Mouse (Mus musculus) heart, embryonic 16.5 days (tissue): ENCODE measurements around the gene Pgap1. TPM values are rescaled to one million over a fixed set of nuclear protein-coding genes. Genes with fewer than 3 reads are reported as not detected.

Source experiments
- ATAC-seq: fragments of 200-750 bp; cut with Nextera tagmentation; replicated peaks from 2 replicates; pipeline ENCODE4 v1.8.0; 2017; ENCODE audit warnings: moderate number of reproducible peaks; ENCODE audit not compliant: insufficient read depth, low FRiP score; ENCODE audit errors: extremely low read depth
- H3K27ac ChIP-seq: fragments of 300-500 bp; sonication (generic); 2 replicates; pipeline ENCODE4 v1.5.1; 2014; ENCODE audit warnings: mild to moderate bottlenecking, low read length, control low read depth, moderate library complexity
- H3K27me3 ChIP-seq: fragments of 300-500 bp; sonication (generic); 2 replicates; pipeline ENCODE4 v1.6.1; 2014; ENCODE audit warnings: low read length, mixed read lengths; ENCODE audit not compliant: control insufficient read depth, insufficient read depth
- H3K36me3 ChIP-seq: fragments of 300-500 bp; sonication (generic); 2 replicates; pipeline ENCODE4 v1.6.1; 2014; ENCODE audit not compliant: control insufficient read depth, insufficient read depth
- H3K4me1 ChIP-seq: fragments of 300-500 bp; sonication (generic); 2 replicates; pipeline ENCODE4 v1.6.1; 2014; ENCODE audit warnings: low read length, mixed read lengths; ENCODE audit not compliant: control insufficient read depth, insufficient read depth
- H3K4me2 ChIP-seq: fragments of 300-500 bp; sonication (generic); 2 replicates; pipeline ENCODE4 v1.6.1; 2014; ENCODE audit warnings: low read depth, mild to moderate bottlenecking, control low read depth, low read length
- H3K4me3 ChIP-seq: fragments of 300-500 bp; sonication (generic); 2 replicates; pipeline ENCODE4 v1.5.1; 2014; ENCODE audit warnings: mild to moderate bottlenecking, control low read depth, low read length
- H3K9ac ChIP-seq: fragments of 300-500 bp; sonication (generic); 2 replicates; pipeline ENCODE4 v1.6.1; 2014; ENCODE audit warnings: low read length, control low read depth
- H3K9me3 ChIP-seq: fragments of 300-500 bp; sonication (generic); replicated peaks from 2 replicates; pipeline ENCODE4 v1.6.1; 2016; ENCODE audit warnings: low read length; ENCODE audit not compliant: control insufficient read depth
- WGBS: fragments of 180-500 bp; shearing (Covaris S2); extraction: QIAGEN DNeasy Blood & Tissue Kit; methylation state at CpG from one replicate; pipeline ENCODE4 v1.1.7; 2014; 5-methylcytosine and 5-hydroxymethylcytosine counted together
- polyA plus RNA-seq: library from polyadenylated mRNA; unstranded; fragments of >200 nt; fragmentation: Nextera tagmentation; extraction: Ambion mirVana; gene quantifications from 2 replicates; pipeline ENCODE4 v1.2.1, GENCODE M21; 2015

The Pgap1 gene
- polyA plus RNA-seq, 1 experiment from 2014 or later: 2.7 TPM

DNA sequence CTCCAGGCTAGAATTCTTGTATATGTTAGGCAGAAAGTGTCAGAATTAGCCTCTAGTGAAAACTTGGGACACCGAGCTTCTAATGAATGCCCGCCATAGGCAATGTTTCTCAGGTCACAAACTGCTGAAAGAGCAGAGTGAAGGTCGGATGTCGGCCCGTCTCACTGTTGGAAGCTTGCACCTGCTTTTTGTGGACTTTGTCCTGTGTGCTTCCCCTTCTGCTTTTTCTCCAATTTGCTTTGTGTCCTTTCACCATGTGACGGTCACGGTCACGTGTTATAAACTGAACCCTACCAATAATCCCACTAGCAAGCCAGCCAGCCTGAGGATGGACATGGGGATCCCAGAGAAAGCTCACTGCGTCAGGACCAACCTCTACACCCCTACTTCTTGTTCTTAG, 12.3 kb downstream of the Pgap1 start:
- H3K36me3 ChIP-seq: 0 out of 2 replicates have a peak, but pooled peaks cover 2% of the 10 kb centered on the region
- no peaks in the 10 kb centered on the region for H3K4me1 ChIP-seq
- H3K27ac ChIP-seq: no peak overlapping the region
- H3K4me3 ChIP-seq: no peak overlapping the region
- no peaks in the 10 kb centered on the region for H3K9me3 ChIP-seq
- no peak overlapping the region for H3K4me2 ChIP-seq
- no peaks in the 10 kb centered on the region for H3K27me3 ChIP-seq
- H3K9ac ChIP-seq: no peak overlapping the region
- no peak for ATAC-seq
- 96% methylated on average over 9 of the region's 9 CpGs for WGBS

DNA sequence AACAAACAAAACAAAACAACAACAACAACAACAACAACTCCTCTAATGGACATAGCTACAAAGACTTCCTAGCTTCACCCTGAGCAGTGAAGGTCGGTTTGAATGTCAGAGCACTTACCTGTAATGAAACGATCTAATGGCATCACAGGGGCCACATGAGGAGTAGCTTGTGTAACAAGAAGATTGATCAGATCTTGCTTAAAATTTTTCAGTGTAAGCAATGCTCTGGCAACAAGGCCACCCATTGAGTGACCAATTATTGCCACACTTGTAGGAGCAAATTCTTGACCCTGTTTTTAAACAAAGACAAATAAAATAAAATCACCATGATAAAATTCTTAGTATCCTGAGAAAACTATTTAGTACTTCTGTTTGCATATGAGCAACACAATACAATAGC, 14.6 kb downstream of the Pgap1 start:
- no peak for ATAC-seq
- WGBS: 80% methylated on average over 2 of the region's 2 CpGs

DNA sequence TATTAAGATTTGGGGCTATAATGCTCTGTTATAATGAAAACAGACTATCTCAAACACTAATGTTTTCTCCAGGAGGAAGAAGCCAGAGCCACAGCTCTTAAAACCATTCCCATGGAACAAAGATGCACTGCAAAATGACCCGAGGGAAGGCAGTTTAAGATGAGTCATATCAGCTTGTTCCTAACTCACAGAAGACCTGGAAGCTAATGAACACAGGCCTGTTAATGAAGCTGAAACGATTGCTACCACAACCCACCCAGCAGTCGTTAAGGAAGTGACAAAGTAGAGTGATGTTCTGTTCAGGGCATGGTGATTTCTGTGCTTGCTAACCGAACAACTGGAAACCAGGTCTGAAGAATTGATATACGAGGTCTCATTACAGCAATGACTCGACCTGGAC, 26.3 kb downstream of the Pgap1 start:
- no peak overlapping the region for H3K27ac ChIP-seq
- WGBS: 72% methylated on average over 6 of the region's 6 CpGs
- ATAC-seq: no peak

More for the DNA sequence above, 14.6 kb downstream of the Pgap1 start:
- H3K9ac ChIP-seq: no peak overlapping the region
- no peaks in the 10 kb centered on the region for H3K4me1 ChIP-seq
- no peaks in the 10 kb centered on the region; the same call in 1 of the 2 replicates for H3K9me3 ChIP-seq
- no peak overlapping the region for H3K4me2 ChIP-seq
- peaks cover 8% of the 10 kb centered on the region for H3K36me3 ChIP-seq
- no peak overlapping the region for H3K27ac ChIP-seq
- H3K4me3 ChIP-seq: no peak overlapping the region
- H3K27me3 ChIP-seq: no peaks in the 10 kb centered on the region

DNA sequence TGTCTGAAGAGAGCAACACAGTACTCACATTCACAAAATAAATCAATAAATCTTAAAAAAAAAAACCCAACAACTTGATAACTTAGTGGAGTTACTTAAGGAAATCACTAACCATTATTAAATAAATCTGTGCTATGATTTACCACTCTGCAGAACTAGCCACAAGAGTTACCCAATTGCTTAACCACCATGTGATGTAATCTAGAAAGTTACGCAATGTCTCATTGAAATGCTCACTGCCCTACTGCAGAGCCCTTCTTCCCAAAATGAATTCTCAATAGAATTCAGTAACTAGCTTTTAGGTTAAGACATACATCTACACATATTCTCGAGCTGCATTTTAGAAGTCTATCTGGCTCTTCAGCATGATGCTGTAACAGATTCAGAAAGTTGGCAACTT, 33.8 kb downstream of the Pgap1 start:
- ATAC-seq: no peak
- H3K4me3 ChIP-seq: no peak overlapping the region
- H3K9me3 ChIP-seq: no peaks in the 10 kb centered on the region
- H3K4me2 ChIP-seq: no peak overlapping the region
- WGBS: 80% methylated on average over 2 of the region's 2 CpGs
- H3K4me1 ChIP-seq: no peaks in the 10 kb centered on the region
- H3K9ac ChIP-seq: no peak overlapping the region
- no peaks in the 10 kb centered on the region for H3K27me3 ChIP-seq
- H3K36me3 ChIP-seq: 0 out of 2 replicates have a peak, but pooled peaks cover 3% of the 10 kb centered on the region
- H3K27ac ChIP-seq: no peak overlapping the region

More for the DNA sequence above, 26.3 kb downstream of the Pgap1 start:
- Histone ChIP-seq H3K4me2 (no peak overlapping the region), H3K9me3 (no peaks in the 10 kb centered on the region), H3K4me1 (no peaks in the 10 kb centered on the region), H3K36me3 (peaks cover 7% of the 10 kb centered on the region; the same call in 1 of the 2 replicates), H3K9ac (no peak overlapping the region), H3K27me3 (no peaks in the 10 kb centered on the region), H3K4me3 (no peak overlapping the region)

DNA sequence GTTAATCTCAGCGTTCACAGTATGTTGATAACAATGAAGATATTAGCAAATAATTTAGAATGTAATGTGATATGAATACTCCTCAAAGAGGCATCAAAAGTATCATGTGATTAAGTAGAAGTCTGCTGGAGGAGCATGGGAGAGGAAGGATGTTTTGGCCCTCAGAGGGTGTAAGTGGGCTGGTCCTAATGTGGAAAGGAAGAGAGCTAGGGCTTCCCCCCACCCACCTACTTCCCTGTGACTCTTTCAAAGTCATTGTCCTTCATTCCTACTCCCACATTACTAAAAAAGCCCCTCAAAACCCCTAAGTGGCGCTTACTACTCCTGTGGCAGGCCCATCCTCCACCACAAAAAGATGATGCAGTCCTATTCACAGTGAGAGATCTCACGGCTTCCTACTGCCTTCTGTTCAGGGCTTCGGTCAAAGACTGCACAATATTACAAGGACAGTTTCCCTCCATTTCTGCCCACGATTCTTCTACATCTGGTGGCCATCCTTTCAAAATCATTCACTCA, 37.4 kb downstream of the Pgap1 start:
- Histone ChIP-seq H3K36me3 (no peaks in the 10 kb centered on the region), H3K9ac (no peak overlapping the region)
- 84% methylated on average over 5 of the region's 5 CpGs for WGBS

DNA sequence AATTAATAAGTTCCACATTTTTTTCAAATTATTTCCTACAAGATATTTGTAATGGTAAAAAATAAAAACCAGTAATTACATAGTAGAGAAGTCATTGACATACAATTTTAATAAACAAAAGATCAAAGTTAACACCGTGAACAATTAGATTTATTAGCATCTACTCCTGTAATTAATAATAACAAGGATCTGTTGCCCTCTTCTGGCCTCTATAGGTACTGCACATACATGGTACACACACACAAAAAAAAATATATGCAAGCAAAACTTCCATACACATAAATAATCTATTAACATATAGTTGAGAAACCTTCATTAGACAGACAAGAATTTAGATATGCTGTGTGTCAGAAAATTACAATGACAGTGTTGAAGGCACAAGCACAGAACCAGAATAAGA, 43.6 kb downstream of the Pgap1 start:
- no peak for ATAC-seq
- H3K27ac ChIP-seq: no peak overlapping the region
- no peak overlapping the region for H3K4me2 ChIP-seq
- H3K36me3 ChIP-seq: no peaks in the 10 kb centered on the region
- no peaks in the 10 kb centered on the region for H3K27me3 ChIP-seq
- H3K4me3 ChIP-seq: no peak overlapping the region
- H3K4me1 ChIP-seq: no peaks in the 10 kb centered on the region
- WGBS: 92% methylated on average over 1 of the region's 1 CpGs
- H3K9ac ChIP-seq: no peak overlapping the region
- H3K9me3 ChIP-seq: no peaks in the 10 kb centered on the region

More for the DNA sequence above, 37.4 kb downstream of the Pgap1 start:
- Histone ChIP-seq H3K9me3 (no peaks in the 10 kb centered on the region), H3K4me1 (no peaks in the 10 kb centered on the region), H3K4me3 (no peak overlapping the region), H3K27ac (no peak overlapping the region), H3K27me3 (no peaks in the 10 kb centered on the region), H3K4me2 (no peak overlapping the region)
- no peak for ATAC-seq

DNA sequence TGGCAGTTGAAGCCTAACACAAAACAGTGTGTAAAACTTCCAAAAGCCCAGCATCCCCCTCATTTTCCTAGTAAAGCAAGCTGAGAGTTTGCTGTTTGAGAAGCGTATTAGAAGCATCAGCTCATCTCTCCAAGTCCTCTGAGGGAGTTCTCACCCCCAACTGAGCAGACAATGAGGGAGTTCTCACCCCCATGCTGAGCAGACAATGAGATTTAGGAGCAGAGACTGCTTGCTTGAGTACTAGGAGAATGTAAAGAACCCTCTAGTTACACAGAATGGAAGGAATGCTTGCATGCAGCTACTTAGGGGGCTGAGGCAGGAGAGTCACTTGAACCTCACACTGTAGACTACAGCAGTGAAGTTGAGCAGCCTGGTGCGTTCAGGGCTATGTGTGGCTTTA, 59.0 kb downstream of the Pgap1 start:
- Histone ChIP-seq H3K4me2 (no peak overlapping the region), H3K27me3 (no peaks in the 10 kb centered on the region), H3K9me3 (no peaks in the 10 kb centered on the region), H3K9ac (no peak overlapping the region), H3K4me1 (no peaks in the 10 kb centered on the region), H3K36me3 (0 out of 2 replicates have a peak, but pooled peaks cover 5% of the 10 kb centered on the region), H3K4me3 (no peak overlapping the region), H3K27ac (no peak overlapping the region)
- 83% methylated on average over 2 of the region's 2 CpGs for WGBS
- ATAC-seq: no peak

DNA sequence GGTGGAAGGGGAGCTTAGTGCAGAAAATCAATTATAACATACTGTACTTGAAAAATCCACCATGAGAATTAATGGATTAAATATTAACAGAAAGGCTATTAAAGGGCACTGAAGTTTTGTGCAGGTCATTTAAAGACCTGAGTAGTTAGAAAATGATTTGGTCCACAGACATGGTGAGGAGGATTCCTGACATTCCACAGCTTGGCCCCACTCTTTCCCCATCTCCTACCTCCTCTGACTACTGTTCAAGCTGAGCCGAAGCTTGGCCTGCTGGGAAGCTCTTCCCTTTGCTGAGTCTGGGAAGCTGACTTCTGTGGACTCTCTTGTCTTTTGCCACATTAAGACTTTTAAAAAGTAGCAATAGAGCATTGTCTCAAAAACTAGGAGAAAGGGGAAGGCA, 61.2 kb downstream of the Pgap1 start:
- H3K36me3 ChIP-seq: 0 out of 2 replicates have a peak, but pooled peaks cover 3% of the 10 kb centered on the region
- H3K9me3 ChIP-seq: no peaks in the 10 kb centered on the region
- no peak overlapping the region for H3K27ac ChIP-seq
- 71% methylated on average over 1 of the region's 1 CpGs for WGBS
- H3K4me2 ChIP-seq: no peak overlapping the region
- no peak overlapping the region for H3K4me3 ChIP-seq
- no peaks in the 10 kb centered on the region for H3K4me1 ChIP-seq
- no peaks in the 10 kb centered on the region for H3K27me3 ChIP-seq
- H3K9ac ChIP-seq: no peak overlapping the region
- ATAC-seq: no peak

DNA sequence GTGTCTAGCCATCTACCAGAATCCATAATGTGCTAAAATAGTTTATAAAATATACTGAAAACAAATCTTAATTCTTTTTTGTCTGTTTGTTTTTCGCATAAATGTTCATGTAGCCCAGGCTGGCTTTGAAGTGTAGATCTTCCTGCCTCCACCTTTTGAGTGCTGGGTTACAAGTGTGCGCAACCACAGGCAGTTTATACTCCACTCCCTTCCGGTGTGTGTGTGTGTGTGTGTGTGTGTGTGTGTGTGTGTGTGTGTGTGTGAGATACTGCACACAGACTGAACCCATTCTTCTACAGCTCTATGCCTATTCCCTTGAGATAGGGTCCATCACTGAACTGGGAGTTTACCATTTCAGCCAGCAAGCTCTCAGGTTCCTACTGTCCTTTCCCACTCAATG, 64.0 kb downstream of the Pgap1 start:
- 78% methylated on average over 3 of the region's 3 CpGs for WGBS
- ATAC-seq: no peak
- H3K27ac ChIP-seq: no peak overlapping the region
- H3K27me3 ChIP-seq: no peaks in the 10 kb centered on the region
- H3K9ac ChIP-seq: no peak overlapping the region
- H3K4me1 ChIP-seq: no peaks in the 10 kb centered on the region
- no peak overlapping the region for H3K4me2 ChIP-seq
- no peaks in the 10 kb centered on the region for H3K9me3 ChIP-seq
- no peaks in the 10 kb centered on the region for H3K36me3 ChIP-seq
- H3K4me3 ChIP-seq: no peak overlapping the region
